Mouse (Mus musculus): ENCODE results near the gene Glrx5.

DNA sequence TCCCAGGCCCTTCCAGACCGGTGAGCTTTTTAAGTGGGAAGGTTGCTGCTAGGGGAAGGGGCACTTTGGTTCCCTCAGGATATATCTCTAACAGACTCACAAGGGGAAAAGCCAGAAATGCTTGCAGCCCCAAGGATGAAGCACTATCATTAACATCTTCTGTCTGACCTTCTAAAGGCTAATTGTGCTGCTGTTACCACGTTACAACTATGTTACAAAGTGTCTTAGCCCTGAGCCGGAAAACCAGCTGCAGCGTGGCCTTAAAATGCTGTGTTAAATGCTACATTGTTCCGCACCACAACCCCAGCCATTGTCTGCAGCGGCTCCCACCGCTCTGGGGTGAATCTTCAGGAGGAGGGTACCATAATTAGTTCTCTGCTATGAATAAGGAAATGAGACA is 44.6 kb upstream of the Glrx5 start:
- TF ChIP-seq POLR2A (IDR thresholded peaks at IDR 0.05; ENCODE audit: extremely low read depth, insufficient read depth, low read length) (no peak), CTCF (IDR thresholded peaks at IDR 0.05; ENCODE audit: extremely low read depth, insufficient read depth, low read length) (no peak)
